Mouse (Mus musculus) hindbrain, embryonic 11.5 days (tissue): ENCODE results near the gene Psors1c2. TPM values are rescaled to one million over a fixed set of nuclear protein-coding genes. Genes with fewer than 3 reads are reported as not detected.

Source experiments
- ATAC-seq: fragments of 200-750 bp; cut with Nextera tagmentation; 2 replicates; pipeline ENCODE4 v1.8.0; 2017; ENCODE audit warnings: mild to moderate bottlenecking, moderate TSS enrichment, moderate library complexity; ENCODE audit not compliant: low FRiP score
- DNase-seq: peaks from one replicate; pipeline ENCODE4 v3.0.0-alpha.2; 2015; ENCODE audit warnings: low spot score
- H3K27ac ChIP-seq: fragments of 300-500 bp; sonication (generic); 2 replicates; pipeline ENCODE4 v1.5.1; 2014; ENCODE audit warnings: mild to moderate bottlenecking, low read depth, low read length
- H3K27me3 ChIP-seq: fragments of 300-500 bp; sonication (generic); 2 replicates; pipeline ENCODE4 v1.6.1; 2014; ENCODE audit warnings: mild to moderate bottlenecking, low read length, moderate library complexity, mixed read lengths; ENCODE audit not compliant: control insufficient read depth, insufficient read depth
- H3K36me3 ChIP-seq: fragments of 300-500 bp; sonication (generic); 2 replicates; pipeline ENCODE4 v1.6.1; 2014; ENCODE audit warnings: mild to moderate bottlenecking, low read length, moderate library complexity, mixed read lengths; ENCODE audit not compliant: control insufficient read depth, insufficient read depth
- H3K4me1 ChIP-seq: fragments of 300-500 bp; sonication (generic); replicated peaks from 2 replicates; pipeline ENCODE4 v1.6.1; 2014; ENCODE audit warnings: low read length, mixed read lengths; ENCODE audit not compliant: control insufficient read depth, insufficient read depth
- H3K4me2 ChIP-seq: fragments of 300-500 bp; sonication (generic); replicated peaks from 2 replicates; pipeline ENCODE4 v1.6.1; 2014; ENCODE audit warnings: mild to moderate bottlenecking, low read depth, low read length
- H3K4me3 ChIP-seq: fragments of 300-500 bp; sonication (generic); 2 replicates; pipeline ENCODE4 v1.5.1; 2014; ENCODE audit warnings: low read depth, low read length
- H3K9ac ChIP-seq: fragments of 300-500 bp; sonication (generic); 2 replicates; pipeline ENCODE4 v1.6.1; 2014; ENCODE audit warnings: low read depth, low read length
- H3K9me3 ChIP-seq: fragments of 300-500 bp; sonication (generic); 2 replicates; pipeline ENCODE4 v1.6.1; 2016; ENCODE audit warnings: low read length; ENCODE audit not compliant: control insufficient read depth
- WGBS: fragments of 180-500 bp; shearing (Covaris S2); extraction: QIAGEN DNeasy Blood & Tissue Kit; methylation state at CpG from one replicate; pipeline ENCODE4 v1.1.7; 2014; 5-methylcytosine and 5-hydroxymethylcytosine counted together
- polyA plus RNA-seq: library from polyadenylated mRNA; unstranded; fragments of >200 nt; fragmentation: Nextera tagmentation; extraction: Ambion mirVana; gene quantifications from 2 replicates; pipeline ENCODE4 v1.2.1, GENCODE M21; 2014

Psors1c2 gene
- polyA plus RNA-seq, 1 experiment from 2014 or later = 0.97 TPM

- Histone ChIP-seq H3K9ac (no peak overlapping the region), H3K4me1 (no peaks in the 10 kb centered on the region), H3K36me3 (no peaks in the 10 kb centered on the region), H3K4me3 (no peak overlapping the region), H3K27me3 (no peaks in the 10 kb centered on the region), H3K27ac (no peak overlapping the region), H3K9me3 (no peaks in the 10 kb centered on the region), H3K4me2 (no peak overlapping the region)
- ATAC-seq = no peak
- 23% methylated on average over 6 of the region's 6 CpGs for WGBS
- peak; percentile 89 for DNase-seq
These were observed 45.2 kb downstream of the Psors1c2 start for GRCm38 (mm10) chr17:35578211-35578610.

- no peak for DNase-seq
- Histone ChIP-seq H3K4me1 (no peaks in the 10 kb centered on the region), H3K9ac (no peak overlapping the region), H3K9me3 (no peaks in the 10 kb centered on the region), H3K4me2 (no peak overlapping the region), H3K4me3 (no peak overlapping the region), H3K27me3 (no peaks in the 10 kb centered on the region; the same call in 1 of the 2 replicates), H3K36me3 (no peaks in the 10 kb centered on the region), H3K27ac (no peak overlapping the region)
- 93% methylated on average over 1 of the region's 1 CpGs for WGBS
- ATAC-seq = no peak
These were observed 49.9 kb downstream of the Psors1c2 start for GRCm38 (mm10) chr17:35582900-35583299.

Other genes with a start within 250 kb of the Psors1c2 start
- gene H2-Q1, start 212.8 kb upstream of the Psors1c2 start, polyA plus RNA-seq = not detected in 2 replicates
- 0.52 and 0.53 TPM in 2 replicates for gene H2-Q2, start 191.0 kb upstream of the Psors1c2 start, polyA plus RNA-seq
- gene H2-Q4, start 153.6 kb upstream of the Psors1c2 start, polyA plus RNA-seq = 1.5 and 2.4 TPM in 2 replicates
- 0.46 and 0.60 TPM in 2 replicates for gene H2-Q6, start 108.4 kb upstream of the Psors1c2 start, polyA plus RNA-seq
- 7.0 and 8.7 TPM in 2 replicates for gene H2-Q7, start 94.0 kb upstream of the Psors1c2 start, polyA plus RNA-seq
- 0.15 TPM in 1 of 2 replicates, not detected in the other for gene H2-Q10, start 63.1 kb upstream of the Psors1c2 start, polyA plus RNA-seq
- gene Pou5f1, start 27.2 kb upstream of the Psors1c2 start, polyA plus RNA-seq = not detected in 2 replicates
- gene Tcf19, start 16.4 kb upstream of the Psors1c2 start, polyA plus RNA-seq = 49.4 and 50.8 TPM in 2 replicates
- 8.3 and 8.9 TPM in 2 replicates for gene Cchcr1, start 16.1 kb upstream of the Psors1c2 start, polyA plus RNA-seq
- gene Cdsn, start 18.9 kb downstream of the Psors1c2 start, polyA plus RNA-seq = 0.06 and 0.20 TPM in 2 replicates
- gene 2300002M23Rik, start 34.2 kb downstream of the Psors1c2 start, polyA plus RNA-seq = not detected in 2 replicates
- gene Sfta2, start 68.3 kb downstream of the Psors1c2 start, polyA plus RNA-seq = not detected in 2 replicates
- not detected in 2 replicates for gene Gm9573, start 93.4 kb downstream of the Psors1c2 start, polyA plus RNA-seq
- gene Mucl3, start 110.5 kb downstream of the Psors1c2 start, polyA plus RNA-seq = 0.32 TPM in 1 of 2 replicates, not detected in the other
- gene Vars2, start 134.4 kb downstream of the Psors1c2 start, polyA plus RNA-seq = 6.9 and 8.7 TPM in 2 replicates
- 37.8 and 41.4 TPM in 2 replicates for gene Gtf2h4, start 140.5 kb downstream of the Psors1c2 start, polyA plus RNA-seq
- 69.9 and 78.8 TPM in 2 replicates for gene Ddr1, start 171.4 kb downstream of the Psors1c2 start, polyA plus RNA-seq